Mouse (Mus musculus) forebrain, embryonic 10.5 days (tissue): ENCODE measurements at regions not wholly inside any gene's neighbourhood (a gene's known extent, or its start where the extent isn't known, plus 50 kb on each side); places are given as distances from the start of the nearest gene placed in this dataset.

ENCODE experiments used
- DNase-seq: peaks from one replicate; pipeline ENCODE4 v3.0.0-alpha.2; 2017; ENCODE audit warnings: low spot score; ENCODE audit errors: extremely low spot score
- H3K27ac ChIP-seq: fragments of 300-500 bp; sonication (generic); 2 replicates; pipeline ENCODE4 v1.5.1; 2016; ENCODE audit warnings: mild to moderate bottlenecking
- H3K27me3 ChIP-seq: fragments of 300-500 bp; sonication (generic); 2 replicates; pipeline ENCODE4 v1.6.1; 2016; ENCODE audit warnings: mild to moderate bottlenecking; ENCODE audit not compliant: poor library complexity, severe bottlenecking
- H3K36me3 ChIP-seq: fragments of 300-500 bp; sonication (generic); replicated peaks from 2 replicates; pipeline ENCODE4 v1.6.1; 2016; ENCODE audit warnings: mild to moderate bottlenecking, moderate library complexity
- H3K4me1 ChIP-seq: fragments of 300-500 bp; sonication (generic); 2 replicates; pipeline ENCODE4 v1.6.1; 2016
- H3K4me3 ChIP-seq: fragments of 300-500 bp; sonication (generic); 2 replicates; pipeline ENCODE4 v1.5.1; 2016; ENCODE audit warnings: mild to moderate bottlenecking, moderate library complexity
- H3K9me3 ChIP-seq: fragments of 300-500 bp; sonication (generic); 2 replicates; pipeline ENCODE4 v1.6.1; 2016; ENCODE audit warnings: mild to moderate bottlenecking, moderate library complexity
- WGBS: fragments of 180-500 bp; shearing (Covaris S2); methylation state at CpG from one replicate; pipeline ENCODE4 v1.1.7; 2016; 5-methylcytosine and 5-hydroxymethylcytosine counted together

DNA sequence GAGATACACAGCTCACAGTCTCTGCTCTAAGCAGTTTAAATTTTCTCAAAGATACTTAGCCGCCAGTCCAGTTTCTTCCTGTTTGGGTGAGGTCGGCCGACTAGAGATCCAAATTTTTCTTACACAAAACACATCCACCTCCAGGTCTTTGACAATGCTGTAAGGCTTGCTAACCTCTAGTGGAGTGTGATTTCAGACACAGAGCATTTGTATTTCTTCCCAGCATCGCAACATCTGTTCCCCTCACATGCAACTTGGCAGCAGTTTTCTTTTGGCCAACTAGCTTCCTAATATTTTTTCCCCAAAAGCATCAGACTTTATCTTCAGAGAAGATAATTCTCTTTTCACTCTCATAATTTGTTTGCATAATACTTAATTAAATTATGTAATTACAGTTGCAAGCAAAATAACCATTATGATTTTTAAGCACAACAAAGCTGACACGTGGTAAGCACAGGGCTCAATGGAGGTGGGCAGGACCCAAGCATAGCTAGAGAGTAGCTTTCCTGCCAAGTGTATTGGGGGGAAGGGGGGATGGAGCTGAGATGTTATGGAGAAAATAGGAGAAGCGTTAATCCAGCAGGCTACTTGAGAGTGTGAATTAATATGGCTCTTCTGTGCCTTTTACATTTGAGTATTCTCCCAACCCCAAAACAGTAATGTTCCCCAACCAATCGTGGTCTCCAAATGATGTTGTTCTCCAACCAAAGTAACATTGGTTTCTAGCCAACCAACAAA, 276.9 kb downstream of the Cbln4 start:
- WGBS: 88% methylated on average over 7 of the region's 7 CpGs
- no peak overlapping the region for H3K4me3 ChIP-seq
- H3K27me3 ChIP-seq: no peaks in the 10 kb centered on the region
- no peak overlapping the region for H3K27ac ChIP-seq
- peaks cover 7% of the 10 kb centered on the region; the same call in 1 of the 2 replicates for H3K4me1 ChIP-seq
- no peaks in the 10 kb centered on the region for H3K36me3 ChIP-seq
- H3K9me3 ChIP-seq: no peaks in the 10 kb centered on the region
- DNase-seq: no peak

GRCm38 (mm10) chr2:171765071-171765470, 278.2 kb downstream of the Cbln4 start:
- H3K4me3 ChIP-seq: no peak overlapping the region
- H3K27me3 ChIP-seq: no peaks in the 10 kb centered on the region
- 91% methylated on average over 4 of the region's 4 CpGs for WGBS
- no peak overlapping the region for H3K27ac ChIP-seq
- no peaks in the 10 kb centered on the region for H3K9me3 ChIP-seq
- peaks cover under 1% of the 10 kb centered on the region; the same call in 1 of the 2 replicates for H3K4me1 ChIP-seq
- no peak for DNase-seq
- no peaks in the 10 kb centered on the region for H3K36me3 ChIP-seq

DNA sequence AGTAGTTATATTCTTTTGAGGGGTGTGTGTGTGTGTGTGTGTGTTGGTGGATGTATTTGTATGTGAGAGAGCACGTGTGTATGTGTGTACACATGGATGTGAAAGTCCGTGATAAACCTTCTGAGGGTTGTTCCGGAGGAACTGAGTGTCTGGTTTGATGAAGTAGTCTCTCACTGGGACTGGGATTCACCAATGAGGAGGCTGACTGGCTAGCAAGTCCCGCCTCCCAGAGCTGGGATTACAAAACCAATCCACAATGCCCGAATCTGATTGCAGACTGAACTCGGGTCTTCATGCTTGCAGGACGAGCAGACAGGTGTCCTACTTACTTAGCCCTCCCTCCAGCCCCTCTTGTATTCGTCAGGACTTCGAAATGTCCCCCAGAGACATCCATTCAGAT, 289.8 kb downstream of the Cbln4 start:
- Histone ChIP-seq H3K27me3 (no peaks in the 10 kb centered on the region), H3K27ac (no peak overlapping the region), H3K9me3 (no peaks in the 10 kb centered on the region), H3K36me3 (no peaks in the 10 kb centered on the region), H3K4me1 (no peaks in the 10 kb centered on the region), H3K4me3 (no peak overlapping the region)
- 86% methylated on average over 9 of the region's 9 CpGs for WGBS
- DNase-seq: no peak

GRCm38 (mm10) chr2:171747162-171747561, 296.1 kb downstream of the Cbln4 start:
- 6% methylated on average over 1 of the region's 1 CpGs for WGBS
- no peak for DNase-seq
- H3K36me3 ChIP-seq: no peaks in the 10 kb centered on the region
- no peaks in the 10 kb centered on the region; the same call in 1 of the 2 replicates for H3K9me3 ChIP-seq
- H3K27me3 ChIP-seq: no peaks in the 10 kb centered on the region
- H3K27ac ChIP-seq: no peak overlapping the region
- H3K4me1 ChIP-seq: peaks cover 3% of the 10 kb centered on the region; the same call in 1 of the 2 replicates
- H3K4me3 ChIP-seq: no peak overlapping the region

GRCm38 (mm10) chr2:171743111-171743510, 300.2 kb downstream of the Cbln4 start:
- Histone ChIP-seq H3K27me3 (no peaks in the 10 kb centered on the region), H3K27ac (no peak overlapping the region), H3K4me3 (no peak overlapping the region), H3K36me3 (no peaks in the 10 kb centered on the region), H3K9me3 (no peaks in the 10 kb centered on the region; the same call in 1 of the 2 replicates), H3K4me1 (peaks cover 3% of the 10 kb centered on the region; the same call in 1 of the 2 replicates)
- no peak for DNase-seq
- 35% methylated on average over 2 of the region's 2 CpGs for WGBS

DNA sequence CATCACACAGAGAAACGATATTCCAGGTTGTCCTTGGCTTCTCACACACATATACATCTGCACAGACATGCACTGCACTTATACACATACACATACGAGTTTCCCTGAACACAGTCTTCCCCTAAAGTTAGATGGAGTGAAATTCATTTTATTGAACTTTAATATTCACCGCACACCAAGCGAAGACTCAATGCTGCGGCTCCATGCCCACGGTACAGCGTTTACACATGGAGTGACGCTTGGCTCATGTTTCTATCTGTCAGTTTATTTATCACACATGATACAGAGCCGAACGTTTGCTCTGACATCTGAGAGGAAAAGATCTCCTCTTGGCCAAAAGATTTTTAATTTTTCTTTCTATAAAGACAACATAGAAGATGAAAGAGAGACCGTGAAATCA, 300.6 kb downstream of the Cbln4 start:
- no peaks in the 10 kb centered on the region for H3K27me3 ChIP-seq
- WGBS: 84% methylated on average over 11 of the region's 11 CpGs
- H3K36me3 ChIP-seq: no peaks in the 10 kb centered on the region
- no peak for DNase-seq
- no peak overlapping the region for H3K4me3 ChIP-seq
- no peak overlapping the region for H3K27ac ChIP-seq
- H3K9me3 ChIP-seq: no peaks in the 10 kb centered on the region; the same call in 1 of the 2 replicates
- peaks cover 3% of the 10 kb centered on the region; the same call in 1 of the 2 replicates for H3K4me1 ChIP-seq

- no peak overlapping the region for H3K27ac ChIP-seq
These were observed 305.5 kb downstream of the Cbln4 start for GRCm38 (mm10) chr2:171737761-171738160.

GRCm38 (mm10) chr2:171735061-171735490, 308.2 kb downstream of the Cbln4 start:
- 95% methylated on average over 14 of the region's 14 CpGs for WGBS
- Histone ChIP-seq H3K4me1 (peaks cover 7% of the 10 kb centered on the region; the same call in 1 of the 2 replicates), H3K27ac (no peak overlapping the region), H3K9me3 (no peaks in the 10 kb centered on the region), H3K4me3 (no peak overlapping the region), H3K27me3 (no peaks in the 10 kb centered on the region), H3K36me3 (no peaks in the 10 kb centered on the region)
- DNase-seq: no peak

More at GRCm38 (mm10) chr2:171737761-171738160, 305.5 kb downstream of the Cbln4 start:
- Histone ChIP-seq H3K4me1 (peaks cover 7% of the 10 kb centered on the region; the same call in 1 of the 2 replicates), H3K27me3 (no peaks in the 10 kb centered on the region), H3K36me3 (no peaks in the 10 kb centered on the region), H3K9me3 (no peaks in the 10 kb centered on the region), H3K4me3 (no peak overlapping the region)
- 91% methylated on average over 8 of the region's 8 CpGs for WGBS
- no peak for DNase-seq

DNA sequence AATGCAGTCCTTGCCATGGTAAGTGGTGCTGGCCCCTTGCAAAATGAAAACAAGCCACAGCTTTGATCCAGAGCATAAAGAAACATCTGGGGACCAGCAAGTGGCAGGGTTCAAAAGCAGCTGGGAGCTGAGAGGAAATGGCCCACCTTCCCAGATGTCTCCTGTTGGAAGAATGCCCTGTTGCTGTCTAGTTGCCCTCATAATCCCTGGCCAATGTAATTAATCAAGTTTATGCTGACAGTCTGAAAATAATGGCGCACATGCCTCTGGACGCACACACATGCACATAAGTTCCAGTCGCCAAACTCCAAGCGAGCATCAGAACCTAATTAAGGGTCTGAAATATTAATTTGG, 308.7 kb downstream of the Cbln4 start:
- WGBS: 88% methylated on average over 4 of the region's 4 CpGs
- H3K27ac ChIP-seq: no peak overlapping the region
- no peaks in the 10 kb centered on the region for H3K36me3 ChIP-seq
- H3K9me3 ChIP-seq: no peaks in the 10 kb centered on the region
- H3K4me3 ChIP-seq: no peak overlapping the region
- no peak for DNase-seq
- no peaks in the 10 kb centered on the region for H3K27me3 ChIP-seq
- peaks cover 7% of the 10 kb centered on the region; the same call in 1 of the 2 replicates for H3K4me1 ChIP-seq

DNA sequence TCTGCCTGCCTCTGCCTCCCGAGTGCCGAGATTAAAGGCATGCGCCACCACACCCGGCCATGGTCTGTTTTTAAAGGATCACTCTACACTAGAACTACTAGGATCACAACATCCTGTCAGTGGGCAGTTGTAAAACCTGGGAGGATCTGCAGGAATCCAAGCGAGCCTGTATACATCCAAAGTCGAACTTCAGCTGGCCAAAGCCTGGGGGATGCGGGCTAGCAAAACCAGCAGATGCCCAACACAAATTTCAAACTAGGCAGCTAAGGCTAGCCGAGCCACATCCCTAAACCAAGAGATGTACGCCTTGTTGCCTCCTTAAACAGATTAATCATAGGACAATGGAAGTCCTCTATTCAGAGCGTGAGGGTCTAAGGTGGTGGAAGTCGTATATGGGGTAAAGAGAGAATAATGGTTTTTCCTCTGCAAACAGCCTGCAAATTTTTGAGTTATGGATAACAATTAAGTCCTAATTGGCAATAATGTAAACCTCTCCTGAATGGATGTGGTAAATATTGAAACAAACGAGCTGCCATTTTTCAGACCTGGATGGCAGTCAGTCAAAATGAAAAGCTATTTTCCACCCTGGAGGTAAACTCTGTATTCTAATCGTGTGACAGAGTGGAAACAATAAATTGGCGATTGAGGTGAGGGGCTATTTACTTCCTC, 309.2 kb downstream of the Cbln4 start:
- WGBS: 76% methylated on average over 14 of the region's 14 CpGs
- Histone ChIP-seq H3K4me1 (peaks cover 7% of the 10 kb centered on the region; the same call in 1 of the 2 replicates), H3K27ac (no peak overlapping the region), H3K4me3 (no peak overlapping the region), H3K9me3 (no peaks in the 10 kb centered on the region), H3K36me3 (no peaks in the 10 kb centered on the region), H3K27me3 (no peaks in the 10 kb centered on the region)
- DNase-seq: no peak

DNA sequence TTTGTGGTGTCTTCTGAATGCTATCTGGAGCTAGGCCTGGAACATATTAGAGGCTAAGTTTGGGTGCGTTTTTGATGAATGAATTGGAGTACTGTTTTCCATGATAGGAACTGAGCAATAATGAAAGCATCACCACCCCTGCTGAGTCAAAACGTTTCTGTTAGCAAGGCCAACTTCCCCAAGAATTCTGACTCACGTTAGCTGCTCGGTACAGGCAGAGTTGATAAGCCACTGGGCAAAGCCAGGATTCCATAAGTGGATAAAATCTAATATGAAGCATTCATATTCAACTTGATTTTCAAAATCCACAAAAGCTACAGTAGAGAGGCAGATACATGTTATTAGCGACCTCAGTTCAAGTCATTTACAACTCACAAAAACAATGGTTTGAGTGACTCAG, 324.0 kb downstream of the Cbln4 start:
- Histone ChIP-seq H3K27me3 (no peaks in the 10 kb centered on the region), H3K27ac (no peak overlapping the region), H3K36me3 (no peaks in the 10 kb centered on the region), H3K4me1 (no peaks in the 10 kb centered on the region), H3K9me3 (no peaks in the 10 kb centered on the region), H3K4me3 (no peak overlapping the region)
- 81% methylated on average over 5 of the region's 5 CpGs for WGBS
- DNase-seq: no peak

DNA sequence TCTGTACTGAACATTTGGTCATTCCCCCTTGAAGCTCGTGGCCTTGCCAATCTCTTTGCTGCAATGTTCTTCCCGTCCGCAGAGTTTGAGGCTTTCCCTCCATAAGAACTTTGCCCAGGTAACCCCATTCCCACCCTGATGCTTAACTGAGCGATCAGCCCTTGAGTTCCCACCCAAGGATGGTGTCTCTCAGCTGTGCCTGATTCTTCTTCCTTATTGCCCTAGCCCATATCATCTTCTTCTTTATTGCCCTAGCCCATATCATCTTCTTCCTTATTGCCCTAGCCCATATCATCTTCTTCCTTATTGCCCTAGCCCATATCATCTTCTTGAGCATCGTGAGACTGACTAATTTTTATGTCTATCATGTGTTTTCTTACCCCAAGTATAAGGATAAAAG, 324.4 kb downstream of the Cbln4 start:
- no peak overlapping the region for H3K27ac ChIP-seq
- no peaks in the 10 kb centered on the region for H3K36me3 ChIP-seq
- no peaks in the 10 kb centered on the region for H3K27me3 ChIP-seq
- H3K9me3 ChIP-seq: no peaks in the 10 kb centered on the region
- DNase-seq: no peak
- WGBS: 91% methylated on average over 5 of the region's 5 CpGs
- no peaks in the 10 kb centered on the region for H3K4me1 ChIP-seq
- no peak overlapping the region for H3K4me3 ChIP-seq
